19 mouse cellular contexts compared by ENCODE assay signal in genomic region chr16:92985768-92986167, GRCm38 (mm10).
DNase-seq lines count a peak whose midpoint lies in the region; ATAC-seq lines count a peak whose summit lies in the region.
"Had no signal": no experiment of that assay in that cellular context is flagged by ENCODE, and none has a peak within 500 bp of the region (broad histone marks: within the 10 kb centered on the region; RNA-seq: fewer than 3 reads in every experiment).

No protein-coding gene starts in this region.

- peaks cover 8% of the 10 kb centered on the region; the same call in 1 of the 2 replicates for H3K4me1 ChIP-seq in midbrain, embryonic 12.5 days
- 0 out of 2 replicates have a peak, but pooled peaks cover 3% of the 10 kb centered on the region for H3K4me1 ChIP-seq in midbrain, embryonic 10.5 days
- peaks cover 7% of the 10 kb centered on the region; the same call in 1 of the 2 replicates for H3K4me1 ChIP-seq in forebrain, embryonic 16.5 days (replicated peaks; ENCODE audit: control insufficient read depth, insufficient read depth, low read length)
- H3K4me1 ChIP-seq: intestine, embryonic 15.5 days; kidney, embryonic 15.5 days; liver, embryonic 15.5 days; stomach, embryonic 15.5 days had no signal

- H3K36me3 ChIP-seq in midbrain, embryonic 12.5 days, result no peaks in the 10 kb centered on the region
- no peaks in the 10 kb centered on the region for H3K36me3 ChIP-seq in midbrain, embryonic 10.5 days
- no peaks in the 10 kb centered on the region for H3K36me3 ChIP-seq in forebrain, embryonic 16.5 days (ENCODE audit: control insufficient read depth, insufficient read depth)
- H3K36me3 ChIP-seq: intestine, embryonic 15.5 days; kidney, embryonic 15.5 days; limb, embryonic 13.5 days; liver, embryonic 15.5 days; stomach, embryonic 15.5 days had no signal

- WGBS in midbrain, embryonic 12.5 days, result 44% methylated on average over 6 of the region's 6 CpGs
- WGBS in midbrain, embryonic 10.5 days, result 82% methylated on average over 6 of the region's 6 CpGs
- WGBS in forebrain, embryonic 16.5 days, result 9% methylated on average over 6 of the region's 6 CpGs

- H3K9ac ChIP-seq in midbrain, embryonic 12.5 days (replicated peaks), result no peak overlapping the region
- no peak overlapping the region for H3K9ac ChIP-seq in forebrain, embryonic 16.5 days (replicated peaks; ENCODE audit: low read depth, low read length)
- H3K9ac ChIP-seq: intestine, embryonic 15.5 days; kidney, embryonic 15.5 days; limb, embryonic 13.5 days; liver, embryonic 15.5 days; stomach, embryonic 15.5 days had no signal

- no peak overlapping the region for H3K4me2 ChIP-seq in midbrain, embryonic 12.5 days (replicated peaks)
- no peak overlapping the region for H3K4me2 ChIP-seq in forebrain, embryonic 16.5 days (ENCODE audit: low read length)
- H3K4me2 ChIP-seq: intestine, embryonic 15.5 days; kidney, embryonic 15.5 days; limb, embryonic 13.5 days; liver, embryonic 15.5 days; stomach, embryonic 15.5 days had no signal

- no peak overlapping the region for H3K4me3 ChIP-seq in midbrain, embryonic 12.5 days
- no peak overlapping the region for H3K4me3 ChIP-seq in midbrain, embryonic 10.5 days
- H3K4me3 ChIP-seq in forebrain, embryonic 16.5 days (replicated peaks; ENCODE audit: low read length), result no peak overlapping the region
- H3K4me3 ChIP-seq: gastrocnemius, adult 2 months; intestine, embryonic 15.5 days; kidney, embryonic 15.5 days; limb, embryonic 13.5 days; liver, embryonic 15.5 days; stomach, embryonic 15.5 days had no signal

- no peaks in the 10 kb centered on the region for H3K27me3 ChIP-seq in midbrain, embryonic 12.5 days
- H3K27me3 ChIP-seq in midbrain, embryonic 10.5 days (ENCODE audit: low read depth, poor library complexity, severe bottlenecking), result no peaks in the 10 kb centered on the region
- no peaks in the 10 kb centered on the region for H3K27me3 ChIP-seq in forebrain, embryonic 16.5 days (replicated peaks; ENCODE audit: control insufficient read depth, insufficient read depth, low read length)
- H3K27me3 ChIP-seq: intestine, embryonic 15.5 days; kidney, embryonic 15.5 days; liver, embryonic 15.5 days; stomach, embryonic 15.5 days had no signal

- 0 out of 2 replicates have a peak, but pooled peaks have one; percentile 41 for ATAC-seq in midbrain, embryonic 12.5 days (ENCODE audit: low FRiP score, low read depth)
- peak; percentile 77 for ATAC-seq in forebrain, embryonic 16.5 days
- ATAC-seq: intestine, embryonic 15.5 days had no signal

- DNase-seq in adrenal gland, postnatal 14 days, result peak; percentile 44
- DNase-seq in adrenal gland, postnatal 4 days (ENCODE audit: low spot score in 2 of 2), result no peak
- no peak for DNase-seq in midbrain, embryonic 10.5 days (ENCODE audit: low spot score)
- peak; percentile 33 for DNase-seq in retina, embryonic 14.5 days (ENCODE audit: low spot score)
- no peak for DNase-seq in thymus, adult 18-20 months
- no peak for DNase-seq in left cerebral cortex, adult 11 months (ENCODE audit: low spot score)
- DNase-seq: cerebellum, postnatal 10 days; gastrocnemius, adult 2 months; heart, postnatal 14 days; lung, postnatal 14 days; right cerebral cortex, adult 18-20 months; thymus, postnatal 25 days had no signal

- H3K9me3 ChIP-seq in midbrain, embryonic 12.5 days, result no peaks in the 10 kb centered on the region
- H3K9me3 ChIP-seq in midbrain, embryonic 10.5 days (replicated peaks), result no peaks in the 10 kb centered on the region
- H3K9me3 ChIP-seq in forebrain, embryonic 16.5 days (ENCODE audit: control insufficient read depth, low read length), result peaks cover 3% of the 10 kb centered on the region; the same call in 1 of the 2 replicates
- H3K9me3 ChIP-seq: intestine, embryonic 15.5 days; kidney, embryonic 15.5 days; limb, embryonic 13.5 days; liver, embryonic 15.5 days; stomach, embryonic 15.5 days had no signal

- no peak overlapping the region for H3K27ac ChIP-seq in midbrain, embryonic 12.5 days (replicated peaks)
- H3K27ac ChIP-seq in midbrain, embryonic 10.5 days (replicated peaks), result no peak overlapping the region
- no peak overlapping the region for H3K27ac ChIP-seq in forebrain, embryonic 16.5 days (ENCODE audit: low read length)
- H3K27ac ChIP-seq: gastrocnemius, adult 2 months; intestine, embryonic 15.5 days; kidney, embryonic 15.5 days; limb, embryonic 13.5 days; liver, embryonic 15.5 days; stomach, embryonic 15.5 days had no signal

Comparison
In these comparisons a context has a peak if more than half of its experiments do, and no peak if none do; other contexts are left out.
1. DNase-seq: peak in adrenal gland, postnatal 14 days (single experiment) and retina, embryonic 14.5 days (single experiment); none in adrenal gland, postnatal 4 days (0 of 2), midbrain, embryonic 10.5 days (single experiment), thymus, adult 18-20 months (0 of 2) and left cerebral cortex, adult 11 months (single experiment).